7 mouse cellular contexts compared by ENCODE assay signal in genomic region chr12:16563427-16563826, GRCm38 (mm10). TPM values are rescaled to one million over a fixed set of nuclear protein-coding genes. Genes with fewer than 3 reads are reported as not detected.
DNase-seq lines count a peak whose midpoint lies in the region; ATAC-seq and TF ChIP-seq lines count a peak whose summit lies in the region.

No protein-coding gene starts in this region.

- H3K4me2 ChIP-seq in kidney, embryonic 14.5 days (replicated peaks; ENCODE audit: low read depth, low read length): no peak overlapping the region
- no peak overlapping the region for H3K4me2 ChIP-seq in lung, embryonic 14.5 days

- DNase-seq in kidney, adult 18-20 months: peak; percentile 49
- peak; percentile 31 for DNase-seq in adipocyte (ENCODE audit: low spot score)
- DNase-seq in lung, embryonic 14.5 days: peak; percentile 64
- peak; percentile 30 for DNase-seq in thymus, postnatal 25 days

- H3K36me3 ChIP-seq in kidney, embryonic 14.5 days (ENCODE audit: control insufficient read depth, insufficient read depth, low read length): peaks cover 6% of the 10 kb centered on the region; the same call in 1 of the 2 replicates
- H3K36me3 ChIP-seq in ES-Bruce4 (ENCODE audit: control insufficient read depth, insufficient read depth, low read length, poor library complexity, severe bottlenecking): peaks cover 7% of the 10 kb centered on the region
- H3K36me3 ChIP-seq in lung, embryonic 14.5 days (ENCODE audit: insufficient read depth): peaks cover 4% of the 10 kb centered on the region; the same call in 1 of the 2 replicates

- ATAC-seq in kidney, embryonic 14.5 days (ENCODE audit: low FRiP score, low TSS enrichment): no peak; the same call in 1 of the 2 replicates
- peak; percentile 64; the same call in 1 of the 2 replicates for ATAC-seq in frontal cortex, adult (ENCODE audit: low TSS enrichment)
- ATAC-seq in lung, embryonic 14.5 days (ENCODE audit: insufficient read depth): no peak

- TF ChIP-seq EP300 in ES-Bruce4 (IDR thresholded peaks at IDR 0.05; ENCODE audit: insufficient read depth, low read depth, low read length): no peak

- no peaks in the 10 kb centered on the region for H3K4me1 ChIP-seq in kidney, embryonic 14.5 days (ENCODE audit: control insufficient read depth, insufficient read depth, low read length)
- no peaks in the 10 kb centered on the region for H3K4me1 ChIP-seq in ES-Bruce4 (ENCODE audit: control insufficient read depth, insufficient read depth, low read length)
- no peaks in the 10 kb centered on the region for H3K4me1 ChIP-seq in lung, embryonic 14.5 days (ENCODE audit: insufficient read depth)

- H3K27ac ChIP-seq in kidney, embryonic 14.5 days (ENCODE audit: low read depth, low read length): no peak overlapping the region
- no peak overlapping the region for H3K27ac ChIP-seq in ES-Bruce4 (ENCODE audit: insufficient read depth, low read length)
- no peak overlapping the region for H3K27ac ChIP-seq in lung, embryonic 14.5 days (ENCODE audit: low read depth)

- H3K4me3 ChIP-seq in kidney, embryonic 14.5 days (ENCODE audit: low read length): no peak overlapping the region
- no peak overlapping the region for H3K4me3 ChIP-seq in ES-Bruce4 (ENCODE audit: low read depth, low read length)
- no peak overlapping the region for H3K4me3 ChIP-seq in lung, embryonic 14.5 days (ENCODE audit: low read depth, low read length)

- 71% methylated on average over 9 of the region's 9 CpGs for WGBS in kidney, embryonic 14.5 days
- WGBS in lung, embryonic 14.5 days: 66% methylated on average over 9 of the region's 9 CpGs

- TF ChIP-seq POLR2A in ES-Bruce4 (IDR thresholded peaks at IDR 0.05; ENCODE audit: insufficient read depth, low read length): no peak

- TF ChIP-seq CTCF in ES-Bruce4 (IDR thresholded peaks at IDR 0.05; ENCODE audit: low read depth, low read length): peak; percentile 70
- TF ChIP-seq CTCF in lung, embryonic 14.5 days (IDR thresholded peaks at IDR 0.05; ENCODE audit: low read depth): peak; percentile 69

- H3K9me3 ChIP-seq in kidney, embryonic 14.5 days (ENCODE audit: control insufficient read depth, low read length): no peaks in the 10 kb centered on the region
- H3K9me3 ChIP-seq in ES-Bruce4 (replicated peaks; ENCODE audit: control insufficient read depth, insufficient read depth, low read length, poor library complexity, severe bottlenecking): no peaks in the 10 kb centered on the region
- no peaks in the 10 kb centered on the region for H3K9me3 ChIP-seq in lung, embryonic 14.5 days (ENCODE audit: low read depth, low read length)

- H3K9ac ChIP-seq in kidney, embryonic 14.5 days (ENCODE audit: low read depth, low read length): no peak overlapping the region
- H3K9ac ChIP-seq in ES-Bruce4 (ENCODE audit: low read depth, poor library complexity, severe bottlenecking): no peak overlapping the region
- no peak overlapping the region for H3K9ac ChIP-seq in lung, embryonic 14.5 days

- no peaks in the 10 kb centered on the region for H3K27me3 ChIP-seq in kidney, embryonic 14.5 days (ENCODE audit: control insufficient read depth, insufficient read depth, low read length)
- no peaks in the 10 kb centered on the region for H3K27me3 ChIP-seq in ES-Bruce4 (ENCODE audit: control insufficient read depth, insufficient read depth, low read length, poor library complexity, severe bottlenecking)
- no peaks in the 10 kb centered on the region for H3K27me3 ChIP-seq in lung, embryonic 14.5 days (ENCODE audit: insufficient read depth, low read length)

RNA-seq across cellular contexts. Expression of gene Lpin1, which starts 47.3 kb away (rescaled TPM):
- polyA plus RNA-seq in kidney, embryonic 14.5 days (2014; fragmentation: Nextera tagmentation; extraction: Ambion mirVana): 3.5 and 6.1 TPM in 2 replicates
- polyA plus RNA-seq in ES-Bruce4 (2011; ENCODE audit: insufficient read depth, insufficient read length, low read depth, missing spikeins): 28.6 and 33.3 TPM in 2 replicates
- 4.0 and 4.6 TPM in 2 replicates for polyA plus RNA-seq in lung, embryonic 14.5 days (2014; fragmentation: Nextera tagmentation; extraction: Ambion mirVana)
